Mouse (Mus musculus) kidney, adult 2 months (tissue): ENCODE measurements around the gene Ap1m2.

ENCODE experiments used
- CTCF ChIP-seq: fragments of 200-500 bp; conservative IDR thresholded peaks from 2 replicates; pipeline ENCODE4 v1.5.1; 2011; ENCODE audit warnings: low read depth, mild to moderate bottlenecking, control low read depth, low read length, moderate library complexity, mixed read lengths; ENCODE audit not compliant: insufficient read depth, insufficient read length
- POLR2A ChIP-seq: fragments of 200-500 bp; IDR thresholded peaks from one replicate; pipeline ENCODE4 v1.6.1; 2011; ENCODE audit warnings: low read depth, low read length, control low read depth

DNA sequence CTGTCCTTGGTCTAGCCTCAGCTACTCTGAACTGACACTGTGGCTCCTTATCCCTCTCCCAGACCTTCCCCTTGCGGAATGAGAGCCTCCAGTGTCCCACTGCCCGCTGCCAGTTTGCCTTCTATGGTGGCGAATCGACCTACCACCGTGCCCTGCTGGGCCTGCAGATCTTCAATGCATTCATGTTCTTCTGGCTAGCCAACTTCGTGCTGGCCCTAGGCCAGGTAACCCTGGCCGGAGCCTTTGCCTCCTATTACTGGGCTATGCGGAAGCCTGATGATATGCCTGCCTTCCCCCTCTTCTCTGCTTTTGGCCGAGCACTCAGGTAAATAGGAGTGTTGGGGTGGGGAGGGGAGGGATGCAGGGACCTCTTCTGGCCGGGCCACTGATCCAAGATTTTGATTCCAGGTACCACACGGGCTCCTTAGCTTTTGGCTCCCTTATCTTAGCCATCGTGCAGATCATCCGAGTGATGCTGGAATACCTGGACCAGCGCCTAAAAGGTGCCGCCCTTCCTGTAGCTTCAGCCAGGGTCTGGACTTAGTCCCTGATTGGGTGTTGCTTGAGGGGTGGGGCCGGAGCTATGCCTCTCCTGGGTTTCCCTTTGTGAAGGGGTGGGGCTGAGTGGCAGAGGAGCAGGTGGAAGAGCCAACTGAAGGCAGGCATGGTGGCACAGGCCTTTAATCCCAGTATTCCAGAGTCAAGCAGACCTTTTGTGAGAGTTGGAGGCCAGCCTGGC, 34.7 kb upstream of the Ap1m2 start:
- TF ChIP-seq POLR2A (no peak), CTCF (no peak)
